Mouse (Mus musculus) common myeloid progenitor, adult 5-6 weeks (primary cell): ENCODE results near the gene Prpsap1. TPM values are rescaled to one million over a fixed set of nuclear protein-coding genes. Genes with fewer than 3 reads are reported as not detected.

Experiments used
- ATAC-seq: replicated peaks from 2 replicates; pipeline ENCODE4 v1.8.0; 2016; ENCODE audit warnings: low read depth, mild to moderate bottlenecking, moderate TSS enrichment, inconsistent platforms; ENCODE audit not compliant: poor library complexity, severe bottlenecking
- total RNA-seq: library from RNA; stranded (forward); fragments of 200-1000, 187-1606 nt; gene quantifications from 2 replicates; pipeline ENCODE4 v1.2.3, GENCODE M21; 2017

Prpsap1 gene
- total RNA-seq, 1 experiment from 2014 or later = 28.1 TPM

DNA sequence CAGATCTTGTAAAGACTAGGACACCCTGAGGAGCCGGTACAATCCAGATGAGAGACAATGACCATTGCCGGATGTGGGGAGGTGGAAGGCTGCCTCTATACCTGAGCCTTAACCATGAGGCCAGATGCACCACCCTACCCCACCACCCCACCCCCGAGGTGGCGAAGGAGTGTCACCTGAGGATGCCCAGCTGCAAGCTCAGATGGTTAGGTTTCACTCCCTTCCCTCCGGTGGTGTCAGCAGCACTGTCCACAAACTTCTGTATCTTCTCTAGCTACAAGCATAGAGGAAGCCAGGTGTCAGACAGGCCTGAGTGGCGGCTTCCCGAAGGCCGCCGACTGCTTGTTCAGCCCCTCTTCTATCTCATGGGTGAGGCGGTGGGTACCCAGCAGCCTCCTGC is 40.1 kb downstream of the Prpsap1 start:
- ATAC-seq = no peak

DNA sequence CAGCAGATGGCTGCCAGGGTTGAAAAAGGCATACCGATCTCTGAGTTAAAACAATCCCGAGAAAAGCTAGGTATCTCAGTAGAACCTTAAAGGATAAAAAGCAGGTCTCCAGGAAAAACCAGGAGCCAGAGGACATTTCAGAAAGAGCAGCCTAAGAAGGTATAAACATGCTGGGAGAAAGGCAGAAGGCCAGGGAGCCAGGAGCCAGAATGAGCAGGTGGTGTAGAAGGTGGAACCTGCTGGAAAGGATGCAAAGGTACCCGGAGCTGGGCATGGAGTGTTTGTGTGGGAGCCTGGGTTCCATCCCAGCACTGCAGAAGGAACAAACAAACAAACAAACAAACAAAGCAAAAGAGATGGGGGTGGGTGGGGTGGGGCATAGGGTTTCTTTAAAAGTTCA is 44.7 kb downstream of the Prpsap1 start:
- ATAC-seq = no peak

DNA sequence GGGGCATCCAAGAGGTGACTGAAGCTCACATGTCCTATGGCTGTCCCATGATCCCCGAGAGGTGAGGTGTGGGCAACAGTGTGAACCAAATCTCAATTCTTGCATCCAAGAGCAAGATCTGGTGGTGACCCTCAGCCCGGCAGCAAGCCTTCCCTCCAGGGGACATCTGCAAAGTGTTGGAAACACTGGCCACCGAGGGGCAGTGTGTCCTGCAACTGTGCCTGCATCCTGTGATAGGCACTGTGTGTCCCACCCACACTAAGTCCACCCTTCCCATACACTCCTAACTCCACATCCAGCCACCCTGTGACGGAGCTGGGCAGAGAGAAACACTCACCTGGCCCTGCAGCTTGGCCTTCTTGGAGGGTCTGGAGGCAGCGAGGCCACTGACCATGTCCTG is 46.2 kb downstream of the Prpsap1 start:
- ATAC-seq = no peak

DNA sequence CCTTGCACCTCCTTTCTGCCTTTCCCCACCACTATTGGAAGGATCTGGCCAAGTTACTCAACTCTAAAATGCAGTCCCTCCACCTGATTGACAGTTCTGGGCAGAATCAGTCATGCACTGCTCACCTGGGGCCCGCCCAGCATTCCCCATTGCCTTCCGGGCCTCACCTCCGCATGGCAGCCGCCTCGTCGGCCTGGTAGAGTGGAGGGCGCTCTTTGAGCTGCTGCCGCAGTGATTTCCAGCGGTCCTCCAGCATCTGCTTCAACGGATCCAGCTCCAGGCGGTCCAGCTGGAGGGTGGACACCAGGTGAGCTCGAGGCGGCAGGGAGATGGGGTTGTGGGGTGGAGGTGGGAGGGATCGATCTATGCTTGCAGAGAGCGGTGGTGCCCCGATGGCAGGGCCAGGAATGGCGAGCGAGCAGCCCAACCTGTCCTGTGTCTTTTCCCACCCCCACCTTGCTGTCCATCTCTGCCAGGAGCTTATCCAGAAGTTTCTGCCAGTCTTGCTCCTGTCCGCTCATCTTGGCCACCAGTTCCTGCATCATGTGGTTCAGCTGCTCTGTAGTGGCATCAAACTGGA is 47.6 kb downstream of the Prpsap1 start:
- no peak for ATAC-seq

DNA sequence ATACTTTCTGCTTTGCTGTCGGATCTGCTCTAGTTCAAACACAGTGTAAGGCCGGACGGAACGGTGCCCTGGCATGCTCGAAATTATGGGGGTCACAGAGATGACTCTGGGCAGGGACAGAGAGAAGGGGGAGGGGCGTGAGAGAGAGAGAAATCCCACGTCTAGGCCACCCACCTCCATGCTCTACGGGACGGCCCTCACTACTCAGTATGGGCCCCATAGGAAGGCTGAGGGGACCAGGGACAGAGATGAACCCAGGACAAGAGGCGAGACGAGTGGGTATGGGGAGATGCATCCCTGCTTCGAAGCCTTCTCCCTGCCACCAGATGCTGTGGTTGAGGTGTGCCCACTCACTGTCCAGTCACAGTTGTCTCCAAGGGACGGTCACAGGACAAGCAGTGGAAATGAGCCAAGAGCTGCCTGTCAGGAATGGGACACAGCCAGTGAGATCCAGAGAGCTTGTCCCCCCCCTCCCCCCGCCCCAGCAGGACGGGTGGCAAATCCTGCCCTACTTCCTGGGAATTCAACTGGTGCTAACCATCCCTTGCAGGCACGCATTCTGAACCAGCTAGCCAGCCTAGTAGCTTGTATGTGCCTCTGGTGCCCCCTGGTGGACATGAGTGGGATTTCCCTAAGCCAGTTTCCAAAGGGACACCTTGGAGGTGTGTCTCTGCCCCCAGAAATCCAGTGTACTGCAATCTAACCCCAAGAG is 48.2 kb downstream of the Prpsap1 start:
- peak; percentile 80 for ATAC-seq

DNA sequence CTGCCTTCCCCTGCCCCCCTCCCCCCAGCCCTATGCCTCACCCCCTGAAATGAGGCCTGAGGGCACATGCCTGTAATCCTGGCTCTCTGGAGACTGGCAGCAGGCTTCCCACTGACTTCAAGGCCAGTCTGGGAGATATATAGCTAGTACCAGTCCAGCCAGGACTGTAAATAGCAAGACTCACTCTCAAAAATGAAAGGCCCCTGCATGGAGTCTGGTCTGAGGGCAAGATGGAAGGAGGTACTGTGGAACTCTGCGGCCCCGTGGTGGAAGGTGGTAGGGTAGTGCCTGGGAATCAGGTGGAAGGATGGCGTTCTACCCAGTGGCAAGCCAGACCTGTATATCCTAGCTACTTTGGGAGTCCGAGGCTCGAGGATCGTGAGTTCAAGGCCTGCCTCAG is 50.1 kb downstream of the Prpsap1 start:
- ATAC-seq = no peak

DNA sequence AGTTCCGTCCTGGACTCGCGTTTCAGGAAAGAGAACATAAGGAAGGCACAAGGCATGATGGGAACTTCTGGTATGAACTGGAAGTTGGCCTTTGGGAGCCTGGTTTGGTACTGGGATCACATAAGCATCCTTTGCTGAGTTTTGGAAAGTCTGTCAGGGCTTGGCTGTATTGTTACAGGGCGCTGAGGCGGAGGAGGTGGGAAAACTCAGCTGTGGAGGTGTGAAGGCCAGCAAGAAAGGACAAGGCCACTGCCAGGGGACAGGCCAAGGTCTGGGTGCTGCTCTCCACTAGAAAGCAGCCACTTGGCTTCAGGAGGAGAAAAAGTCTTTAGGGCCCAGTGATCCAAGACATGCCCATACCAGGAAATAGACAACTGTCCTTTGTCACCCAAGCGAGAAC is 50.7 kb downstream of the Prpsap1 start:
- no peak for ATAC-seq

DNA sequence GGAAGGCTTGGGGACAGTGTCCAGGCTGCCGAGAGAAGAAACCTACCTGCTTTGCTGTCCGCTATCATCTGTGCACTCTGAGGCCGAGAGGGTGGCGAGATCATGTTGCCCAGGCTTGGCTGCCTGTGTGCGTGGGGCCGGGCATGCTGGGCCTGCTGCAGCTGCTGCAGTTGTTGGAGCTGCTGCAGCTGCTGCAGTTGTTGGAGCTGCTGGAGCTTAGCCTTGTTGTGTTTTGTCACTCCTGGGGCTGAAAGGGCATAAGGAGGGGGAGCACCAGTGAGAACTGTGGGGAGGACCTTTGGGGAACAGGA is 51.2 kb downstream of the Prpsap1 start:
- no peak for ATAC-seq

DNA sequence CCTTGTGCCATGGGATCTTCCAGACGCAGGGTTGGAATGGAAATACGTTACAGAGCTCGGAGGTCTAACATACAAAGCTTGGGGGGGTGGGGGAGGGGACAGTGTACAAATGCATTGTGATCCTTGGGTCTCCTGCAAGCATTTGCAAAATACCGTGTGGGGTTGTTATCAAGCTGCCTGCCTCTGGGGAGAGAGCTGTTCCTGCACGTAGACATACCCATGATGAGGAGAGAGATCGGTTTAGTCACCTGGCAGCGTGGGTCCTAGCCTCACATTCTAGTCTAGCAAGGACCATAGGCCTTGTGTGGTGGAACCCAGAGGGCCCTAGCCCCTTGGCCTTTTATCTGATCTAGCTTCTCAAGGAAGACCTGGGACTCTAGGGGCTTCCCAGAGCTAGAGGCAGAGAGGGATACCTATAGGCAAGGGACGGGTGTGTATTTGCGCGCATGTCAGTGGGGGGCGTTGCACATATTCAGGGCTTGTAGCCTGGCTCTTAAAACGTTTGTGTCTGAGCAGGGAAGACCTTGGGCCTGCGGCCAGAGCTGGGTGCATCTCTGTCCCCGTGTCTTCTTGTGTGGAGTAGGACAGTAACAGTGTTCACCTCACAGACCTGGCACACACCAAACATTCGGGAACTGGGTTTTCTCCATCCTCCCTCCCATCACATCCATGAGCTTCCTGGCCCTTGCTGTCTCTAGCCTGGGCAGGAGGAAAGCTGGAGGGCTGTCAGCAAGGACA is 51.7 kb downstream of the Prpsap1 start:
- ATAC-seq = no peak

DNA sequence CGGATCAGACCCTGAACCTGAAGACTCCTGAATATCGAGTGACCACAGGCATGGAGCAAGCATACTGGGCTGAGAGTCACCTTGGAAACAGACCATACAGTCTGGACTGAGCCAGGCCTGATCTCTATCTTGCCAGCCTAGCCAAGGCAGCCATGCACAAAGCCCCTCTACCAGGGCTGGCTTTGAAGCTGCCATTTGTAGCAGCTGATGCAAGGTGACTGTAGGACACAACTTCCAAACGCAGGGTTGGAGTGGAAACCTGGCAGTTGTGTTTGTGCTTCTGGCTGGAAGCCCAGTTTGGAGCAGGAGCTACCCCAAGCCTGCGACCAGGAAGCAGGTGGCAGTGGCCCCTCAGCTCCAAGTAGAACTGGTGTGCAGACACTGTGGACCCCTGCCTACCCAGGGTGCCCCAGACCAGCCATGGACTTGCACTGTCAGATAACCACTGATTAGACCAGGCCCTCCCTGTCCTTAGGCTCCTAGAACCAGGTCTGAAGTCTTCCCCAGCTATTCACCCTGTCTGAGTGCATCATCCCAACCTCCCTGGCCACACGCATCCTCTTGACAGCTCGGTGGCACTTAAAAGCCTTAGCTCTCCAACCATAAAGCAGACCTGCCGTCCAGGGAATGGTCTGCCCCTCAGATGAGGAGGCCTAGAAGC is 53.5 kb downstream of the Prpsap1 start:
- no peak for ATAC-seq

DNA sequence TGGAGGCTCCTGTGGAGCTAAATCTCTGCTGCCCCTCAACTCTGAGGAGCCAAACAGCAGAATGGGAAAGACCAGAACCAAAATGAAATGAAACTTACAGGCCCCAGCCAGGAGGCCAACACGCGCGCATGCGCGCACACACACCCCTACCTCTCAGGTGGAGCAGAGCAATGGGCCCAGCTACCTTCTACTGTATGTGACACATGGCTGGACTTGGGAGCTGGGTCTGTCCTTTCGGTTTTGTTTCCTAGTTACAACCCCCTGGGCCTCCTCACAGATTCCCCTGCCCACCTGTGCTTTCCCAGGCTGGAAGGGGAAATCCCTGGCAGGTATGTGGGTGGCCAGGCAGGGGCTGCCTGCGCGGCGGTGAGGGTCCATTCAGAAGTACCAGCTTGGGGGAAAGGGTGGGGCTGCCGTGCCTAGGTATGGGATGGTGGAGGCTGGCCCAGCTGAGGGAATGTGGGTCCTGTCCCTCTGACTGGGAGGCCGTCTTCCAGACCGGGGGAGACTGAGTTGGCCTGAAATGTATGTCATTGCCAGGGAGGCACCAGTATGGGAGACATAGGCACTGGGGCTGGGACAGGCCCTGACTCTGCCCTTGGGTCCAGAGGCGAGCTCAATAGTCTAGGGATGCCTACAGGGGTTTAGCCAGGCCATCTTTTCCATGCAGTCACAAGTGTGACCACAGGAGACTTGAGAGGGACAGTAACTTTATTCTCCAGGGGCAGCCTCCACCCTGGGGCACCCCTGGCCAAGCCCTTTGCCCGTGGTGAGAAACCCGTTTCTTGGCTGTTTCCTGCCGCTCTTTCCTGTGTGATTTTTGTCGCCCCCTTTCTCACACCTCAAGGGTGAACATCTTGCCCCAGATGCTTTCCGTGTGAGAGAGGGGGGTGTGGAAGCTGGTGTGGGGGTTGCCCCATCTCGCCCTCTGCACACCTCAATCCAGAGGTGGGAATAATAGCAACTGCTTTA is 54.4 kb downstream of the Prpsap1 start:
- 0 out of 2 replicates have a peak, but pooled peaks have one; percentile 17 for ATAC-seq

DNA sequence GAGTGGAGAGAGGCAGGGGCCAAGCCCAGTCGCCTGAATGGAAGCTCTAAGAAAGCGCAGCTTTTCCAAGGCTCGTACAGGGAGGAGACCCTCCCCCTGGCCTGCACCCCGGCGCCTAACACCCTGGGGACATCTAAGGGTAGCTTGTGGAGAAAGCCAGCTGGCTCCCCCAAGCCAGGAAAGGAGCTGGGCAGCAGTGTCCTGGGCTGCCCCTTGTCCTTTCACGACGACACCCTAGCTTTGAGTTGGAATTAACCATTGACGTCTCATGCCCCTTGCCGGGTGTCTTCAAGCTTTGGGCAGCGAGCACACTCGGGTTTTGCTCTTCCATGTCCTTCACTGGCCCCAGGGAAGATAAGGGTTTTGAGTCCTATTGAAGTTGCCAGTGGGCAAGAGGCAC is 56.5 kb downstream of the Prpsap1 start:
- ATAC-seq = no peak

DNA sequence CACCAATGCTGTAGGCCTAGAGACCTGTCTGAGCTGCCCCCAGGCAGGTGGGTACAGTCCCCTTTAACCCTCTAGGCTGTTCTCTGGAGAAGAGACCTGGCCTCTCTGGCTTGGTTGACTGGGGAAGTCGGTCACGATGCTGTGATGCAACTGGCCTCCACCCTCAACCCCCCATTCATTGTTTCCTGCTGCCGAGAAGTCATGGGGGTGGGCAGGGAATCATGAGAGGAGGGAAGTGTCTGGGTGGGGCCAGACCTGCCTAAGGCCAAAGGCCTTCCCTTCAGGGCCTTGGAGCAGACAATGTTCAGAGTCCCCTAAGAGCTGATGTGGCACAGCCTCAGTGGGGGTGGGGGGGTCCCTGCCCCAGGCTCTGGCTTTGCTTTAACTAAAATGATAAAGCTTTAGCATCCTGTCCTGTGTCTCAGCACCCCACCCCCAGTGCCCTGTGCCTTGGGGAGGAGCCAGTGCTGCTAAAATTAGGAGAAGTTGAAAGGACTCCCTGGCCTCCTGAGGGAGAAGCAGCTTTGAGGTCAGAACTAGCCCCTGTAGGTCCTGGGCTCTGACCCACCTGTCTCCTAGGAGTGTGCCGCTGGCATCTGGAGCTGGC is 57.2 kb downstream of the Prpsap1 start:
- ATAC-seq = peak; percentile 33

DNA sequence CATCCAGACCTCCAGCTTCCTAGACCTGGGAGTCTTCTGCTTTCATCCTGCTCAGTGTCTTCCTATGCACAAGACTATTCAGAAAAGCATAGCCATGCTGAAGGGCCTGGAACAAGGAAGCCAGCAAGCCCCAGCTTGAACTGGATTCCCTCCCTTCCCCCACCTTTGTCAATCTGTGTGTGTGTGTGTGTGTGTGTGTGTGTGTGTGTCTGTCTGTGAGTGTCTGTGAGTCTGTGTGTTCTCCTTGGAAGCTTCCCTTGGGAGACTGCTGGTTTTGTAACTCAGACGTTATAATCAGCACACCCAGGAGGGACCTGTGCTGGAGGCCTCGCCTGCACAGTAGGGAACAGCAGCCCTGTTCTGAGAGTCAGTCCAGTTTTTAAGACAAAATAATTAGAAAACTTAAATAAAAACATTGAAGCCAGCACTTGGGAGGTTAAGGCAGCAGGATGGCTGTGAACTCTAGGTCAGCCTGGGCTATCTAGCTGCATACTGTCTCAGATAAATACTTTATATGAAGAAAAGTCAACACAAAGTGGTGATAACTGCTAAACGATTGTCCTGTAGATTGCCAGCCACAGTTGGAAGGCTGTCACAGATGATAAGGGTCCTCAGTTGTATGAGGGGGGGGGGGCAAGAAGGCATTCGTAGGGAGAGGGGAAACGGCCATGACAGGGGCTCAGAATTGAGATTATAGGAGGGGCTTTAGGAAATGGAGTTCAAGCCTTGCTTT is 57.8 kb downstream of the Prpsap1 start:
- ATAC-seq = no peak

DNA sequence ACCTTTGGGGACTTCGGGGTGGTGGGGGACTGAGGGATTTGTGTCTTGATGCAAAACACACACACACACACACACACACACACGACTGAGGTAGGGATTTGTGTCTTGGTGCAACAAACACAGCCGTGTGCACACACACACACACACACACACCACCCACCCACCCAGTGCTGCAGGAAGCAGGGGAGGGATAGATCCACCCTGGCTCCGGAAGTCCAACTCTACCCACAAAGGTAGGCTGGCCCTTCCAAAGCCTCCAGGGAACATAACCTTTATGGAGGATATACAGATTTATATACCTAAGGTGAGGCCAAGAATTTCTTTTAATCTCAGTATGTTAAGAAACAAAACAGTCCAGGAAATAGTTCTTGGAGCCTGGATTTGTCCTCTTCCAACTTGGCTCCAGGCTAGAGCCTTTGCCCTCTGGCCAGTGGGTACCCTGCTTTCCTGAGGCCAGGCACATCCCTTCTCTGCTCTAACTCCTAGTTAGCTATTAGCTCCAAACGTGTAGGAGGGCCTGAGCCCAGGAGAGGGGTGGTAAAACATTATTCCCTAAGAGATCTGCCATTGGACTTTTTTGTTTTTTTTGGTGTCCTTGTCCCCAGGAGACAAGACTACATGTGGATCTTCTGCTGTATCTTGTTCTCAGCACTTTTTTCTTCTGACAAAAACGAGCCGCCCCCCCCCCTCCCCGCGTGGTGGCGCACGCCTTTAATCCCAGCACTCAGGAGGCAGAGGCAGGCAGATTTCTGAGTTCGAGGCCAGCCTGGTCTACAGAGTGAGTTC is 58.8 kb downstream of the Prpsap1 start:
- ATAC-seq = no peak

DNA sequence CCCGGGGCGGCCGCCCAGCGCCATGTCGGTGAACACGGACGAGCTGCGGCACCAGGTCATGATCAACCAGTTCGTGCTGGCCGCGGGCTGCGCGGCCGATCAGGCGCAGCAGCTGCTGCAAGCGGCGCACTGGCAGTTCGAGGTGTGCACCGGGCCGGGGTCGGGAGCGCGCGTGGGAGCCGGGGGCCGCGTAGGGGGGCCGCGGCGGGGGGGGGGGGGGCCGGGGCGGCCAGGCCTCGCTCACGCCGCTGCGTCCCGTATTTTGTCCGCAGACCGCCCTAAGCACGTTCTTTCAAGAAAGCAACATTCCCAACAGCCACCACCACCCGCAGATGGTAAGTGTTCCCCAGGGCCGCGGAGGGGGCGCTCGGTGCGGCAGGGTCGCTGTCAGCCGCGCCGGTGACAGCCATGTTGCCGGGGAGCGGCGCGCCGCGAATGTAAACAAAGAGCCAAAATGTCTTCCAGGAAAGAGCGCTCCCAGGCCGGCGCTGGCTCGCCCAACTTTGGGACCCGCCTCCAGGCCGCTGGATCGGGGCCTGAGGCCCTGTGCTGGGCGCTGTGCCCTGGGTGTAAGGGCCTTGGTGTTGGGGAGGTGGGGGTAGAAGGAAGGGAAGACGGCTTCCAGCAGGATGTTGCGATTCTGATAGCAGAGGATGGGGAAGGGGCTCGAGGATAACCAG is 59.6 kb downstream of the Prpsap1 start:
- no peak for ATAC-seq
